Mouse (Mus musculus): Measurements from ENCODE around the gene Ptpre. TPM values are rescaled to one million over a fixed set of nuclear protein-coding genes. Genes with fewer than 3 reads are reported as not detected.
"Not testable (repeated sequence)": the region's sequence is repeated elsewhere in the genome, so short reads cannot be mapped to it uniquely, and the experiment has no call there.

Ptpre gene
- polyA plus RNA-seq, 1 experiment from 2014 or later = 2.3 TPM

DNA sequence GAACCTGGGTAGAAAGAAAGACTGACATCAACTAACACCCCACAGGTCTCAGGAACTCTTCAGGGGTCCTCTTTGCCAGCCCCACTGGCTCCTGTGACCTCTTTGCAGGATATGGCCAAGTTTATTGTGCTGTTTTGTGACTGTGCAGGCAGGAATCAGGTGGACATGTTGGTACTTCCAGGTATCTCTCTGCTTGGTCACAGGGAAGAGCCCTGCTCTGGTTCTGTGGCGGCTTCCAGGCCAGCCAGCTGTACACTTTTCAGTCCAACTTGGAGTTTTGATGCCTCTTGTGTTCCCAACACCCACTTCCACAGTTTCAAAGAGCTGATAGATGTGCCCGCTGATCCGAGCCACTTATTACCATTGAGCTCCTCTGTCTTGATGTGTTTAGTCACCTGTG lies 76.1 kb downstream of the Ptpre start:
- Histone ChIP-seq H3K36me3 (ENCODE audit: insufficient read depth) (no peaks in the 10 kb centered on the region), H3K9me3 (ENCODE audit: low read depth, low read length) (no peaks in the 10 kb centered on the region), H3K4me3 (ENCODE audit: low read depth, low read length) (no peak overlapping the region), H3K27me3 (ENCODE audit: insufficient read depth, low read length) (no peaks in the 10 kb centered on the region), H3K27ac (ENCODE audit: low read depth) (no peak overlapping the region), H3K4me2 (no peak overlapping the region), H3K9ac (no peak overlapping the region), H3K4me1 (ENCODE audit: insufficient read depth) (peaks cover 8% of the 10 kb centered on the region; the same call in 1 of the 2 replicates)
- no peak for TF ChIP-seq CTCF (IDR thresholded peaks at IDR 0.05; ENCODE audit: low read depth)
- no peak for ATAC-seq (ENCODE audit: insufficient read depth)
- no peak for DNase-seq
- 84% methylated on average over 3 of the region's 3 CpGs for WGBS

DNA sequence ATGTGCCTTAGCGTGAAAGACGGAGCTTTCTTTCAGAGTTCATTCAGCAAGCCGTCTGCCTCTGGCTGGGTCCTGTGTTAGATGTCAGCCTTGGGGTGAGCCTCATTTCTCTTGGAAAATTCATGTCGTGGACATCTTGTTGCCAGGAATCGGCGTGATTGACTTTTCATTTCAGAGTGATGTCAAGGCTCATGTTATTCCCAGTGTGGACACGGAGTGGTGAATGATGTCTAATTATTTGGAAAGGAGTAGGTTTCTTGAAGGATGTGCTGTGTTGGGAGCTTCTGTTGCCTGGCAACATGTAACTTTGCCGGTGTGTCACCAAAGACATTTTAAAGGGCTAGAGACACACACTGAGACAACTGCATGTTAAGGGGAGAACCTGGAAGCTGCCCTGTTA lies 77.6 kb downstream of the Ptpre start:
- H3K4me3 ChIP-seq (ENCODE audit: low read depth, low read length) = no peak overlapping the region
- ATAC-seq (ENCODE audit: insufficient read depth) (no peak), DNase-seq (no peak)
- no peaks in the 10 kb centered on the region for H3K36me3 ChIP-seq (ENCODE audit: insufficient read depth)
- no peaks in the 10 kb centered on the region for H3K27me3 ChIP-seq (ENCODE audit: insufficient read depth, low read length)
- no peaks in the 10 kb centered on the region for H3K9me3 ChIP-seq (ENCODE audit: low read depth, low read length)
- no peak overlapping the region for H3K4me2 ChIP-seq
- 71% methylated on average over 8 of the region's 8 CpGs for WGBS
- H3K9ac ChIP-seq = no peak overlapping the region
- peaks cover 1% of the 10 kb centered on the region; the same call in 1 of the 2 replicates for H3K4me1 ChIP-seq (ENCODE audit: insufficient read depth)
- no peak overlapping the region for H3K27ac ChIP-seq (ENCODE audit: low read depth)
- no peak for TF ChIP-seq CTCF (IDR thresholded peaks at IDR 0.05; ENCODE audit: low read depth)

DNA sequence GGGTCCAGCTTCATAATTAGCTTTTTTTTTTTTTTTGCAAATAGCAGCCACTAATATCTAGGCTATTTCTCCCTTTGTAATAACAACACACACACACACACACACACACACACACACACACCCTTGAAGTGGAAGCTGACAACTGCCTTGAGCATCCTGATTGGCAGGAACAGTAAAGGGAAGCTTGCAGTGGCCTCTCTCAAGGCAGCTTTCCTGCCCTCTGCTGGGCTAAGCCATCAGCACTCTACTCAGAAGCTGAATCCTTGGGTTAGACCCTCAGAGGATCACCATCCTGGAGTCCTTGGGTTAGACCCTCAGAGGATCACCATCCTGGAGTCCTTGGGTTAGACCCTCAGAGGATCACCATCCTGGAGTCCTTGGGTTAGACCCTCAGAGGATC lies 79.2 kb downstream of the Ptpre start:
- not testable (repeated sequence) for H3K27me3 ChIP-seq (ENCODE audit: insufficient read depth, low read length); ATAC-seq (ENCODE audit: insufficient read depth); H3K4me2 ChIP-seq; H3K27ac ChIP-seq (ENCODE audit: low read depth); H3K36me3 ChIP-seq (ENCODE audit: insufficient read depth); H3K4me3 ChIP-seq (ENCODE audit: low read depth, low read length); H3K9ac ChIP-seq; H3K9me3 ChIP-seq (ENCODE audit: low read depth, low read length); H3K4me1 ChIP-seq (ENCODE audit: insufficient read depth); DNase-seq
- TF ChIP-seq CTCF (IDR thresholded peaks at IDR 0.05; ENCODE audit: low read depth) = 0 out of 2 replicates have a peak, but pooled peaks have one; percentile 12

DNA sequence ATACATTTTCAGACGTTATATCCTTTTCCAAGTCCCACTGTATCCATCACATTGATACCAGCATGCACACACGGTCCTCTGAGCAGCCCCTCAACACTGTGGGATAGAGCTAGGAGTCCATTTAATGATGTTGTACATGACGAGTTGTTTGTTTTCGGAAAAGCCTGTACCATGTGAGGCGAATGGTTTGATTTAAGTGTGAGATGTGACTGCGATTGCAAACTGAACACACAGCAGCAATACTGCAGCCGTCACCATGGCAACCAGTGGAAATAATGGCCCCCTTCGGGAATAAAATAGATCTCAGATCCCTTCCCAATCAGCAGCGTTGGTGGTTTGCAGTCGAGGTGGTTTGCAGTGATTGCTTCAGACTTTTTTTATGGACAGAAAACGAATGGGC lies 80.5 kb downstream of the Ptpre start:
- no peak overlapping the region for H3K4me2 ChIP-seq
- no peaks in the 10 kb centered on the region for H3K4me1 ChIP-seq (ENCODE audit: insufficient read depth)
- H3K4me3 ChIP-seq (ENCODE audit: low read depth, low read length) = no peak overlapping the region
- no peak overlapping the region for H3K9ac ChIP-seq
- TF ChIP-seq CTCF (IDR thresholded peaks at IDR 0.05; ENCODE audit: low read depth) = no peak
- H3K27ac ChIP-seq (ENCODE audit: low read depth) = no peak overlapping the region
- WGBS = 53% methylated on average over 11 of the region's 11 CpGs
- DNase-seq = no peak
- H3K9me3 ChIP-seq (ENCODE audit: low read depth, low read length) = no peaks in the 10 kb centered on the region
- no peak for ATAC-seq (ENCODE audit: insufficient read depth)
- H3K36me3 ChIP-seq (ENCODE audit: insufficient read depth) = no peaks in the 10 kb centered on the region
- H3K27me3 ChIP-seq (ENCODE audit: insufficient read depth, low read length) = no peaks in the 10 kb centered on the region

DNA sequence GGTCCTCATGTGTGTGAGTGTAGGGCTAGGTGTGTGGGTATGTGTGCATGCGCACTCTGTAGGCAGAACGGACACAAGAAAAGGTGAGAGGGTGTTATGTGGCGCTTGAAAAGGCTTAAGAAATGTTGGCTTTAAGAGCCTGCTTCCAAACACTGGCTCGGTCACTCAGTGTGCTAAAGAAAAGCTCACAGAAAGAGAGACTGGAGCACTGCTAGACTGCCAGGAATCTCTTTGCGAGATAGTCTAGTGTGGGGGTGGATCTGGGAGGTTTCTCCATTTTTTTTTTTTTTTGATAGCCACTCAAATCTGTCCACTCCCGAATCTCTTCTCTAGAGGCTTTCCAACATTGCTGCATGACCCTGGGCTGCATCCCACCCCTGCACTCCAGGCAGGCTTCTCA lies 84.4 kb downstream of the Ptpre start:
- Histone ChIP-seq H3K27me3 (ENCODE audit: insufficient read depth, low read length) (no peaks in the 10 kb centered on the region), H3K9ac (no peak overlapping the region), H3K4me1 (ENCODE audit: insufficient read depth) (no peaks in the 10 kb centered on the region), H3K36me3 (ENCODE audit: insufficient read depth) (no peaks in the 10 kb centered on the region), H3K4me2 (no peak overlapping the region), H3K27ac (ENCODE audit: low read depth) (no peak overlapping the region), H3K4me3 (ENCODE audit: low read depth, low read length) (no peak overlapping the region), H3K9me3 (ENCODE audit: low read depth, low read length) (no peaks in the 10 kb centered on the region)
- ATAC-seq (ENCODE audit: insufficient read depth) = no peak
- WGBS = 51% methylated on average over 6 of the region's 6 CpGs
- no peak for TF ChIP-seq CTCF (IDR thresholded peaks at IDR 0.05; ENCODE audit: low read depth)
- no peak for DNase-seq

GRCm38 (mm10) chr7:135622241-135622640 lies 85.0 kb downstream of the Ptpre start:
- Histone ChIP-seq H3K27ac (ENCODE audit: low read depth) (no peak overlapping the region), H3K4me2 (no peak overlapping the region), H3K36me3 (ENCODE audit: insufficient read depth) (no peaks in the 10 kb centered on the region), H3K27me3 (ENCODE audit: insufficient read depth, low read length) (no peaks in the 10 kb centered on the region), H3K4me1 (ENCODE audit: insufficient read depth) (no peaks in the 10 kb centered on the region), H3K9ac (no peak overlapping the region), H3K9me3 (ENCODE audit: low read depth, low read length) (no peaks in the 10 kb centered on the region), H3K4me3 (ENCODE audit: low read depth, low read length) (no peak overlapping the region)
- ATAC-seq (ENCODE audit: insufficient read depth) (no peak), DNase-seq (no peak)
- TF ChIP-seq CTCF (IDR thresholded peaks at IDR 0.05; ENCODE audit: low read depth) = no peak

DNA sequence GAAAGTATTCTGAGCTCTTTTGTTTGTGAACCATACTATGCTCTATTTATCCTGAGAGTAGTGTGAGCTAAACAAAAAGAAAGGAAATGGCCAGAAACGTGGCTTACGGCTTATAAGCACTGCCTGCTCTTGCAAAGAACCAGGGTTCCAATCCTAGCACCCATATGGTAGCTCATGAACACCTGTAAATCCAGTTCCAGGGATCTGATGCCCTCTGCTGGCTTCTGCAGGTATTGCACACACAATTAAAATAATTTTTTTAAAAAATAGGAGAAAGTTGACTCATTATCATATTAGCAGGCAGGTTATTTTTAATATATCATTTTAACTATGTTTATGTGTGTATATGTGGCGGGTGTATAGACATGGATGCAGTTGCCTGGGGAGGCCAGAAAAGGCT lies 87.6 kb downstream of the Ptpre start:
- peak; percentile 71 for TF ChIP-seq CTCF (IDR thresholded peaks at IDR 0.05; ENCODE audit: low read depth)
- peak; percentile 32 for DNase-seq

GRCm38 (mm10) chr7:135628363-135628762 lies 91.1 kb downstream of the Ptpre start:
- no peak for ATAC-seq (ENCODE audit: insufficient read depth)
- Histone ChIP-seq H3K9me3 (ENCODE audit: low read depth, low read length) (no peaks in the 10 kb centered on the region), H3K27ac (ENCODE audit: low read depth) (no peak overlapping the region), H3K4me3 (ENCODE audit: low read depth, low read length) (no peak overlapping the region), H3K9ac (no peak overlapping the region), H3K4me2 (no peak overlapping the region), H3K36me3 (ENCODE audit: insufficient read depth) (no peaks in the 10 kb centered on the region), H3K27me3 (ENCODE audit: insufficient read depth, low read length) (no peaks in the 10 kb centered on the region), H3K4me1 (ENCODE audit: insufficient read depth) (peaks cover 11% of the 10 kb centered on the region)
- WGBS = 59% methylated on average over 7 of the region's 7 CpGs
- DNase-seq = no peak
- no peak for TF ChIP-seq CTCF (IDR thresholded peaks at IDR 0.05; ENCODE audit: low read depth)

More for the DNA sequence above, 87.6 kb downstream of the Ptpre start:
- peaks cover 9% of the 10 kb centered on the region for H3K4me1 ChIP-seq (ENCODE audit: insufficient read depth)
- no peak overlapping the region for H3K9ac ChIP-seq
- H3K4me2 ChIP-seq = no peak overlapping the region
- H3K27me3 ChIP-seq (ENCODE audit: insufficient read depth, low read length) = no peaks in the 10 kb centered on the region
- ATAC-seq (ENCODE audit: insufficient read depth) = no peak
- H3K36me3 ChIP-seq (ENCODE audit: insufficient read depth) = no peaks in the 10 kb centered on the region
- H3K27ac ChIP-seq (ENCODE audit: low read depth) = no peak overlapping the region
- no peaks in the 10 kb centered on the region for H3K9me3 ChIP-seq (ENCODE audit: low read depth, low read length)
- no peak overlapping the region for H3K4me3 ChIP-seq (ENCODE audit: low read depth, low read length)
- 61% methylated on average over 3 of the region's 3 CpGs for WGBS

Data from lung, embryonic 14.5 days (tissue).